Mouse (Mus musculus) hindbrain, postnatal 0 days (tissue): Measurements from ENCODE around the gene Kcnip1. TPM values are rescaled to one million over a fixed set of nuclear protein-coding genes. Genes with fewer than 3 reads are reported as not detected.

Source experiments
- ATAC-seq: fragments of 200-750 bp; cut with Nextera tagmentation; 2 replicates; pipeline ENCODE4 v1.8.0; 2017; ENCODE audit warnings: mild to moderate bottlenecking, moderate TSS enrichment, moderate library complexity
- DNase-seq: peaks from one replicate; pipeline ENCODE4 v3.0.0-alpha.2; 2015; ENCODE audit warnings: low spot score
- H3K27ac ChIP-seq: fragments of 300-500 bp; sonication (generic); 2 replicates; pipeline ENCODE4 v1.5.1; 2014; ENCODE audit warnings: mild to moderate bottlenecking
- H3K27me3 ChIP-seq: fragments of 300-500 bp; sonication (generic); 2 replicates; pipeline ENCODE4 v1.6.1; 2014; ENCODE audit warnings: low read length, mixed read lengths; ENCODE audit not compliant: insufficient read depth
- H3K36me3 ChIP-seq: fragments of 300-500 bp; sonication (generic); 2 replicates; pipeline ENCODE4 v1.6.1; 2014; ENCODE audit warnings: low read length, mixed read lengths; ENCODE audit not compliant: insufficient read depth
- H3K4me1 ChIP-seq: fragments of 300-500 bp; sonication (generic); 2 replicates; pipeline ENCODE4 v1.6.1; 2014; ENCODE audit warnings: antibody characterized with exemption, low read length, mixed read lengths; ENCODE audit not compliant: insufficient read depth
- H3K4me2 ChIP-seq: fragments of 300-500 bp; sonication (generic); 2 replicates; pipeline ENCODE4 v1.6.1; 2014; ENCODE audit warnings: low read depth, mild to moderate bottlenecking, low read length, moderate library complexity, mixed read lengths
- H3K4me3 ChIP-seq: fragments of 300-500 bp; sonication (generic); 2 replicates; pipeline ENCODE4 v1.5.1; 2014; ENCODE audit warnings: low read length
- H3K9ac ChIP-seq: fragments of 300-500 bp; sonication (generic); replicated peaks from 2 replicates; pipeline ENCODE4 v1.6.1; 2014; ENCODE audit warnings: mild to moderate bottlenecking, low read length, moderate library complexity, mixed read lengths
- H3K9me3 ChIP-seq: fragments of 300-500 bp; sonication (generic); 2 replicates; pipeline ENCODE4 v1.6.1; 2016; ENCODE audit warnings: low read length, mixed read lengths
- CTCF ChIP-seq: IDR thresholded peaks from 2 replicates; pipeline ENCODE4 v1.5.1; 2016; ENCODE audit warnings: antibody characterized with exemption, control low read depth, low read depth
- WGBS: fragments of 180-500 bp; shearing (Covaris S2); extraction: QIAGEN DNeasy Blood & Tissue Kit; methylation state at CpG from one replicate; pipeline ENCODE4 v1.1.7; 2014; 5-methylcytosine and 5-hydroxymethylcytosine counted together
- polyA plus RNA-seq: library from polyadenylated mRNA; unstranded; fragments of >200 nt; fragmentation: Nextera tagmentation; extraction: Ambion mirVana; gene quantifications from 2 replicates; pipeline ENCODE4 v1.2.1, GENCODE M21; 2015
- total RNA-seq: library from RNA; depleted of rRNA; stranded (reverse); fragments of >200 nt; gene quantifications from 2 replicates; pipeline ENCODE4 v1.2.3, GENCODE M21; 2014

The Kcnip1 gene
- total and polyA plus RNA-seq, 2 experiments from 2014 or later = 66.8 to 132 TPM

DNA sequence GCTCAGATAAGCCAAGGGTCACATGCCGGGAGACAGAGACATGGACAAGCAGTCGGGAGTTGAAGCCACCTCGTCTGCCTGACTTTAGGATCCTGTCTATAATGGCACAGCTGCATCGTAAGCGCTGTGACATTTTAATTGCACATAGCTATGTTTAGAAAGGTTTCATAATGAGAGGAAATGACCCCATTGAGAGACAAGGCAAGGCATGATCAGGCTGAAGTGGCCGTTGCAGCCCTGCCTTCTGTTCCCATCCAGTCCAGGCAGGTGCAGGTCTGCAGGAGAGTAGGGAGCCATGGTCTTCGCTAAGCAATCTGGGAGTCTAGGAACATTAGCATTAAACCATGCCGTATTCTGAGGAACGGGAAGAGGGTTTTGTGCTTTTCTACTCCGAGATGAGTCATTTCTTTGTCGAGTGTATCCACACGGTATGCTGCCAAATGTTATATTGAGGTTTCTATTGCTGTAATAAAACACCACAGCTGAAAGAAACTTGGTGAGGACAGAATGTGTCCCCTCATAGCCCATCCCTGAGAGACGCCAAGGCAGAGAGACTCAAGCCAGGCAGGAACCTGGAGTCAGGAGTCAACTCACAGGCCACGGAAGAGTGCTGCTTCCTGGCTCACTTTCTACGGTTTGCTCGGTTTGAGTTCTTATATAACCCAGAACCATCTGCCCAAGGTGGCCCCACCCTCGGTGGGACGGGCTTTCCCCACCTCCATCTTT lies 60.4 kb downstream of the Kcnip1 start:
- Histone ChIP-seq H3K27me3 (no peaks in the 10 kb centered on the region), H3K4me2 (no peak overlapping the region), H3K9me3 (no peaks in the 10 kb centered on the region), H3K4me3 (no peak overlapping the region), H3K9ac (no peak overlapping the region), H3K27ac (no peak overlapping the region), H3K4me1 (0 out of 2 replicates have a peak, but pooled peaks cover 2% of the 10 kb centered on the region), H3K36me3 (no peaks in the 10 kb centered on the region)
- no peak for DNase-seq
- no peak for ATAC-seq
- WGBS = 68% methylated on average over 18 of the region's 18 CpGs
- TF ChIP-seq CTCF = no peak

DNA sequence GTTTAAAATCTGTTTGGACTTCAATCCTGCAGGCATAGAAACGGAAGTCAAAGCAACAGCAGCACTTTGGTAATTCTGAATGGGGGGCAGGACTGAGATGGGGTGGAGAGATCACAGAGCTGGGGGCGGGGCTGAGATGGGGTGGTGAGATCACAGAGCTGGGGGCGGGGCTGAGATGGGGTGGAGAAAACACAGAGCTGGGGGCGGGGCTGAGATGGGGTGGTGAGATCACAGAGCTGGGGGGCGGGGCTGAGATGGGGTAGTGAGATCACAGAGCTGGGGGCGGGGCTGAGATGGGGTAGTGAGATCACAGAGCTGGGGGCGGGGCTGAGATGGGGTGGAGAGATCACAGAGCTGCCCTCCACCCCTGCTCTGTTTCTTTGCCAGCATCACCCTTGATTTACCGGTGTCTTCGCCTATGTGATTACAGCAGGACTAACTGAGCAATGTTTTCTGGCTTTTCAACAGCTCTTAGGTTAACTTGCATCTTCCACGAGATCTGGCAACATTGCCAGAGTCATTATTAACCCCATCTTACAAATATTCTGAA lies 61.0 kb downstream of the Kcnip1 start:
- H3K4me3 ChIP-seq = no peak overlapping the region
- no peak overlapping the region for H3K27ac ChIP-seq
- H3K4me2 ChIP-seq = no peak overlapping the region
- WGBS = 21% methylated on average over 10 of the region's 10 CpGs
- no peak for TF ChIP-seq CTCF
- H3K9ac ChIP-seq = no peak overlapping the region
- H3K27me3 ChIP-seq = no peaks in the 10 kb centered on the region
- H3K9me3 ChIP-seq = no peaks in the 10 kb centered on the region
- no peaks in the 10 kb centered on the region for H3K36me3 ChIP-seq
- no peak for DNase-seq
- no peak for ATAC-seq
- H3K4me1 ChIP-seq = peaks cover 4% of the 10 kb centered on the region; the same call in 1 of the 2 replicates

DNA sequence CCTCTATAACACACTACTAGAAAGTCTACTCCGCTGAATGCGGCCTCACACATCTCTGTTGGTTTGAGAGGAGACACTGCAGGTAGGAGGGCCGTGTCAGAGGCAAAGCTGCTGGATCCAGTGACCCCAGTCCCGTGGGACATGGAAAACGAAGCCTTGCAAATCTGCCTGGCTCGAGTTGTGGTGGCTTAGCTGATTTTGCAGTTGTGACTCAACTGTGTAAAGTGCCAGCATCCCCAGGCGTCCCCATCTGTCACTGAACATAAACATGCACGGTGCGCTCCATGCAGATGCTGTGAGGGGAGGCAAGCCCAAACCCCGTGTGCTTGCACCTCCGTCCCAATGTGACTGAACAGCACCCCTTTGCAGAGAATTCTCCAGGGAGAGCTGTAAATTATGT lies 63.5 kb downstream of the Kcnip1 start:
- WGBS = 52% methylated on average over 11 of the region's 11 CpGs
- TF ChIP-seq CTCF = no peak
- Histone ChIP-seq H3K27ac (no peak overlapping the region), H3K4me1 (peaks cover 4% of the 10 kb centered on the region; the same call in 1 of the 2 replicates), H3K9me3 (no peaks in the 10 kb centered on the region), H3K4me2 (no peak overlapping the region), H3K4me3 (no peak overlapping the region), H3K9ac (no peak overlapping the region), H3K36me3 (no peaks in the 10 kb centered on the region), H3K27me3 (no peaks in the 10 kb centered on the region)
- ATAC-seq (no peak), DNase-seq (peak; percentile 21)

DNA sequence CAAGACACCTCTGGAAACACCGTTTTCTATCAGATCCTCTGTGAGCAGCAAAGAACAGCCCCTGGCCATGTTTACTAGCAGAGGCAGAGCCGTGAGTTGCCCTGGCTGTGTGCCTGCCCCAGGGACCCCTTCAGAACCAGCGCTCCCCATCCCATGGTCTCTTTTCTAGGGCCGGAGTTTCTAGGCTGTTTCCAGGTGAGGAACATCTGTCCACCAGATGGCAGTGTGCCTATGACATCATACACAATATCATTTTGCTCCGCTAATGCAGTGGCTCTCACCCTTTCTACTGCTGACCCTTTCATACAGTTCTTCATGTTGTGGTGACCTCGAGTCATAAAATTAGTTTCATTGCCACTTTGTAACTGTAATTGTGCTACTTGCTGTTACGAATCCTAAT lies 64.3 kb downstream of the Kcnip1 start:
- H3K27me3 ChIP-seq = no peaks in the 10 kb centered on the region
- no peaks in the 10 kb centered on the region for H3K36me3 ChIP-seq
- H3K4me3 ChIP-seq = no peak overlapping the region
- H3K9ac ChIP-seq = no peak overlapping the region
- H3K4me1 ChIP-seq = peaks cover 4% of the 10 kb centered on the region; the same call in 1 of the 2 replicates
- peak; percentile 83 for DNase-seq
- no peak for ATAC-seq
- no peak overlapping the region for H3K4me2 ChIP-seq
- WGBS = 38% methylated on average over 7 of the region's 7 CpGs
- peak; percentile 82 for TF ChIP-seq CTCF
- no peaks in the 10 kb centered on the region for H3K9me3 ChIP-seq
- no peak overlapping the region for H3K27ac ChIP-seq

DNA sequence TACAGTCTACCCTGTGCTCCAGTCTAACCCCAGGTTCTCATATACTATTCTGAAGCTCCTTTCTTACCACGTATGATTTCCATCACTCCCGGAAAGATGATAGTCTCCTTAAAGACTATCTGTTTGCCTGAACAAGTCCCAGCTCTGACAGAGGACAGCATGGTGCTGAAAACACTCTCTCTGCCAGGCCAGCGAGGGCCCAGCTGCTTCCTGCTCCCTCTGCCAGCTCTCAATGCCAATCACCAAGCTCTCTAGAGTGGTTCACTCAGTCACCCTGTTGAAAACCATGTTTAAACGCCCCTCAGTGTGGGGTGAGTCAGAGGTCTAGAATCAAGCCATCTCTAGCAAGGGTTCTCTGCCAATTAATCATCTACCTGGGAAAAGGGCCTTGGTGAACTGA lies 65.1 kb downstream of the Kcnip1 start:
- ATAC-seq (peak; percentile 44; the same call in 1 of the 2 replicates), DNase-seq (peak; percentile 64)
- Histone ChIP-seq H3K4me2 (no peak overlapping the region), H3K9ac (no peak overlapping the region), H3K36me3 (no peaks in the 10 kb centered on the region), H3K27me3 (no peaks in the 10 kb centered on the region), H3K4me3 (no peak overlapping the region), H3K27ac (no peak overlapping the region), H3K4me1 (peaks cover 4% of the 10 kb centered on the region; the same call in 1 of the 2 replicates), H3K9me3 (no peaks in the 10 kb centered on the region)
- 51% methylated on average over 4 of the region's 4 CpGs for WGBS
- TF ChIP-seq CTCF = no peak

DNA sequence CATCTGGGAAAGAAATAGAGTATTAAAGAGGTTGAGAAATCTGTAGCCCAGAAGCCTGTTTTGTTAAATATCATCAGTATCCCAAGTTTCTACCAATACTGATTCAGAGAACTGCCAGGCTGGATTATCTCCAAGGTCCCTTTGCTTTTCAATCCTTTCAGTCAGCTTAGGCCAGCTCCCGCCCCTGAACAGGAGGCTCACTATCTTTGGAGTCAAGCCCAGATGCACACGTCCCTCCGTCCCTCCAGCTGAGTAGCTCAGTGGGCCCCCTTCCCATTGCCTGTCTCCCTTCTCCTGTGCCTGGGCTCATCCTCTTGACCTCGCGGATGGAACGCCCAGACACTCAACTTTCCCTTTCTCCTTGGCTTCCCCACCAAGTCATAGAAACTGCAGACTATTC lies 65.6 kb downstream of the Kcnip1 start:
- WGBS = 37% methylated on average over 6 of the region's 6 CpGs
- H3K9me3 ChIP-seq = no peaks in the 10 kb centered on the region
- no peaks in the 10 kb centered on the region for H3K27me3 ChIP-seq
- peaks cover 4% of the 10 kb centered on the region; the same call in 1 of the 2 replicates for H3K4me1 ChIP-seq
- ATAC-seq = no peak
- no peak overlapping the region for H3K4me3 ChIP-seq
- DNase-seq = peak; percentile 63
- no peak overlapping the region for H3K27ac ChIP-seq
- no peak overlapping the region for H3K9ac ChIP-seq
- H3K4me2 ChIP-seq = no peak overlapping the region
- no peak for TF ChIP-seq CTCF
- H3K36me3 ChIP-seq = no peaks in the 10 kb centered on the region

DNA sequence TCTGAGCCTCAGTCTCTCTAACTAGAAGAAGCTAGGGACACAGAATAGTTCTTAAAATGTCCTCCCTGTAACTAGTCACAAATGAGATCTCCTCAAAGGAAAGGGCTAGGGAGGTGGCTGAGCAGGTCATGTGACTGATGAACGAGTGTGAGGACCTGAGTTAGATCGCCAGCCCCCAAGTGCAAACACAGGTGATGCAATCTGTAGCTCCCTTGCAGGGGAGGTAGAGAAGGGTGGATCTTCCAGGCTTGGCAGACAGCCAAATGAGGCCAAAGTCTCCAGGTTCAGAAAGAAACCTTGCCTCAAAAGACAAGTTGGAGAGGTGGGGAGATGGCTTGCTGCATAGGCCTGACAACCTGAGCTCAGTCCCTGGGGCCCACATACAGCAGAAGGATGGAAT lies 66.4 kb downstream of the Kcnip1 start:
- Histone ChIP-seq H3K27ac (no peak overlapping the region), H3K9me3 (no peaks in the 10 kb centered on the region), H3K27me3 (no peaks in the 10 kb centered on the region), H3K4me1 (peaks cover 4% of the 10 kb centered on the region; the same call in 1 of the 2 replicates), H3K4me3 (no peak overlapping the region), H3K36me3 (no peaks in the 10 kb centered on the region), H3K4me2 (no peak overlapping the region), H3K9ac (no peak overlapping the region)
- WGBS = 57% methylated on average over 2 of the region's 2 CpGs
- no peak for TF ChIP-seq CTCF
- ATAC-seq (no peak), DNase-seq (no peak)
